Mouse (Mus musculus) spleen, embryonic (tissue): ENCODE measurements around the gene Olfr596.
"Not testable (repeated sequence)": the region's sequence is repeated elsewhere in the genome, so short reads cannot be mapped to it uniquely, and the experiment has no call there.

Source experiments
- CTCF ChIA-PET: fragments of 350-600 bp; sonication (Branson Sonifier 250); formaldehyde crosslinking; loops from one replicate; lab custom pipeline; 2022; lab: Charles Lee

Gene Olfr596

GRCm38 (mm10) chr7:103305348-103305747, at the start of gene Olfr596:
TSS of gene Olfr596 (plus strand) at chr7:103305648.
- CTCF ChIA-PET: not testable (repeated sequence)

DNA sequence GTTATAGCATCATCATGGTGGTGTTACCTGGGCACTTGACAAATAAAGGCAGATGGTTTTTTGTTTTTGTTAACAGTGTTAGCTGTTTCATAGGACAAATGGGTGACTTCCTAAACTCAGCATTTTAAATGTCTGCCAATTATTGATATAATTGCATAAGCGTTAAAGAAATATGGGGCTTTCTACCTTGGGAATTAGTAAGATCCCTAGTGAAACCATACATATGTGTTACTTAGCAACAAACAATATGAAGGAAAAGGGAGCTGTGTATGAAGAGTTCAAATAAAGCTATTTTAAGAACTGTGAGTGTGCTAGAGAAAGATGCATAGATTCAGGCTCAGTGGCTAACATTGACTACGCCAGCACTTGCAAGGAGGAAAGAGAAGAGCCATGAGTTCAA, 10.6 kb downstream of the Olfr596 start, which contains the start of gene Olfr597:
TSS of gene Olfr597 (plus strand) at position 301 of the 400 bp plus-strand sequence.
- CTCF ChIA-PET: not testable (repeated sequence)

DNA sequence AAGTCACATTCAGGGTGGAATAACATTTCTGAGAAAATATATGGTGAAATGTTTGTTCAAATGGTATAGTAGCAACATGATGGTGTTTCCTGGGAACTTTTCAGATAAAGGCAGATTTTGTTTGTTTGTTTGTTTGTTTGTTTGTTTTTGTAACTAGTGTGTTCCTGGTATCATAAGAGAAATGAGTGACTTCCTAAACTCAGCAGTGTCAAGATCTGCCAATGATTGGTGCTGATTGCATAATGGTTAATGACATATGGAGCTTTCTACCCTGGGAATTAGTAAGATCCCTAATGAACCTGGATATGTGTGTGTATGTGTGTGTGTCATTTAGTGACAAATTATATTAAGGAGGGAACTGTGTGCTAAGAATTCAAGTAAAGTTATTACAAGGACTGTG, 17.8 kb downstream of the Olfr596 start, which contains the start of gene Olfr598:
TSS of gene Olfr598 (plus strand) at position 301 of the 400 bp plus-strand sequence.
- CTCF ChIA-PET: no interaction called here

GRCm38 (mm10) chr7:103335617-103336016, 30.2 kb downstream of the Olfr596 start, which contains the start of gene Olfr599:
TSS of gene Olfr599 (plus strand) at chr7:103335917.
- CTCF ChIA-PET: no interaction called here

GRCm38 (mm10) chr7:103349569-103349968, 44.1 kb downstream of the Olfr596 start, which contains the start of gene Olfr600:
TSS of gene Olfr600 (minus strand) at chr7:103349669.
- CTCF ChIA-PET: no interaction called here
